Mouse (Mus musculus) embryonic facial prominence, embryonic 13.5 days (tissue): ENCODE measurements around the gene Galnt10. TPM values are rescaled to one million over a fixed set of nuclear protein-coding genes. Genes with fewer than 3 reads are reported as not detected.

Experiments
- ATAC-seq: fragments of 200-750 bp; cut with Nextera tagmentation; 2 replicates; pipeline ENCODE4 v1.8.0; 2017; ENCODE audit warnings: low read depth; ENCODE audit not compliant: insufficient number of reproducible peaks, insufficient read depth, low FRiP score, low TSS enrichment
- H3K27ac ChIP-seq: fragments of 300-500 bp; sonication (generic); 2 replicates; pipeline ENCODE4 v1.5.1; 2015; ENCODE audit warnings: moderate library complexity, mild to moderate bottlenecking, inconsistent platforms
- H3K27me3 ChIP-seq: fragments of 300-500 bp; sonication (generic); 2 replicates; pipeline ENCODE4 v1.6.1; 2015; ENCODE audit warnings: mild to moderate bottlenecking, inconsistent platforms
- H3K36me3 ChIP-seq: fragments of 300-500 bp; sonication (generic); 2 replicates; pipeline ENCODE4 v1.6.1; 2015; ENCODE audit warnings: mild to moderate bottlenecking, inconsistent platforms
- H3K4me1 ChIP-seq: fragments of 300-500 bp; sonication (generic); 2 replicates; pipeline ENCODE4 v1.6.1; 2015; ENCODE audit warnings: inconsistent platforms
- H3K4me2 ChIP-seq: fragments of 300-500 bp; sonication (generic); 2 replicates; pipeline ENCODE4 v1.6.1; 2015; ENCODE audit warnings: moderate library complexity, mild to moderate bottlenecking, inconsistent platforms
- H3K4me3 ChIP-seq: fragments of 300-500 bp; sonication (generic); 2 replicates; pipeline ENCODE4 v1.5.1; 2015; ENCODE audit warnings: mild to moderate bottlenecking, inconsistent platforms
- H3K9ac ChIP-seq: fragments of 300-500 bp; sonication (generic); 2 replicates; pipeline ENCODE4 v1.6.1; 2015; ENCODE audit warnings: mild to moderate bottlenecking, inconsistent platforms
- H3K9me3 ChIP-seq: fragments of 300-500 bp; sonication (generic); 2 replicates; pipeline ENCODE4 v1.6.1; 2016; ENCODE audit warnings: inconsistent platforms
- WGBS: fragments of 180-500 bp; shearing (Covaris S2); methylation state at CpG from one replicate; pipeline ENCODE4 v1.1.7; 2015; ENCODE audit warnings: mixed read lengths; 5-methylcytosine and 5-hydroxymethylcytosine counted together
- polyA plus RNA-seq: library from polyadenylated mRNA; unstranded; fragments of >200 nt; fragmentation: Nextera tagmentation; extraction: Ambion mirVana; gene quantifications from 2 replicates; pipeline ENCODE4 v1.2.1, GENCODE M21; 2015

Gene Galnt10
- polyA plus RNA-seq, 1 experiment from 2014 or later = 24.1 TPM

DNA sequence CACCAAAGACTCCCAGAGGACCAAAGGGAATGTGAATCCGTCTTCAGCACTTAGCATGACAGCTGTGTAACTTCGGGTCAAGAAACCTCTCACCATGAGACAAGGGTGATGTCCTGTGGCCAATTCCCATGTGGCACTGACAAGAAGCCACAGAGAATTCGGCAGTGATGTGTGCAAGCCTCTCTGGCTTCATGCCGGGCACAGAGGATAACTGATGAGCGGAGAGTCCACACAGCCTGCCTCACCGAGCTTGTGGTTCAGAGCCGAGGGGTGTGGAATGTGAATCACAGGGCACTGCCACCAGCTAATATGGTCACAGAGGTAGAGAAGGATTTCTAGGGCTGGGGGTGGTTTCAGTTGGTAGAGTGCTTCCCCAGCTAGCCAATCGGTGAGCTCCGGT, 113.4 kb downstream of the Galnt10 start:
- no peak overlapping the region for H3K27ac ChIP-seq
- no peak overlapping the region for H3K4me2 ChIP-seq
- no peak for ATAC-seq
- H3K4me3 ChIP-seq = no peak overlapping the region
- H3K4me1 ChIP-seq = peaks cover 5% of the 10 kb centered on the region
- H3K9me3 ChIP-seq = 0 out of 2 replicates have a peak, but pooled peaks cover 3% of the 10 kb centered on the region
- H3K27me3 ChIP-seq = no peaks in the 10 kb centered on the region
- H3K9ac ChIP-seq = no peak overlapping the region
- H3K36me3 ChIP-seq = peaks cover 8% of the 10 kb centered on the region
- WGBS = 78% methylated on average over 9 of the region's 9 CpGs

GRCm38 (mm10) chr11:57760509-57761058, 115.3 kb downstream of the Galnt10 start:
- Histone ChIP-seq H3K9me3 (0 out of 2 replicates have a peak, but pooled peaks cover 3% of the 10 kb centered on the region), H3K4me3 (no peak overlapping the region), H3K36me3 (peaks cover 12% of the 10 kb centered on the region), H3K9ac (no peak overlapping the region), H3K4me1 (peaks cover 5% of the 10 kb centered on the region), H3K27ac (no peak overlapping the region), H3K27me3 (no peaks in the 10 kb centered on the region), H3K4me2 (no peak overlapping the region)
- no peak for ATAC-seq
- 32% methylated on average over 14 of the region's 14 CpGs for WGBS

DNA sequence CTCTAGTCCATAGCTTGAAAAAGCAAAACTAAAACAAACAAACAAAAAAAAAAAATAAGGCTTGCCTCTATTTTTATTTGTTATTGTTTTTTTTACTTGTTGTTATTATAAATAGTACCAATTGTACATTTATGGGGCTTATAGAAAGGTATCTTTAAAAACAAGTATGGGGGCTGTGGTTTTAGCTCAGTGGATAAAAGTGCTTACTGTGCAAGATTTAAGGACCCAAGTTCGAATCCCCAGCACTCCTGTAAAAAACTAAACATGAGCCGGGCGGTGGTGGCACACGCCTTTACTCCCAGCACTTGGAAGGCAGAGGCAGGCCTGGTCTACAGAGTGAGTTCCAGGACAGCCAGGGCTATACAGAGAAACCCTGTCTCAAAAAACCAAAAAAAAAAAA, 116.1 kb downstream of the Galnt10 start:
- Histone ChIP-seq H3K36me3 (peaks cover 17% of the 10 kb centered on the region), H3K9ac (no peak overlapping the region)

DNA sequence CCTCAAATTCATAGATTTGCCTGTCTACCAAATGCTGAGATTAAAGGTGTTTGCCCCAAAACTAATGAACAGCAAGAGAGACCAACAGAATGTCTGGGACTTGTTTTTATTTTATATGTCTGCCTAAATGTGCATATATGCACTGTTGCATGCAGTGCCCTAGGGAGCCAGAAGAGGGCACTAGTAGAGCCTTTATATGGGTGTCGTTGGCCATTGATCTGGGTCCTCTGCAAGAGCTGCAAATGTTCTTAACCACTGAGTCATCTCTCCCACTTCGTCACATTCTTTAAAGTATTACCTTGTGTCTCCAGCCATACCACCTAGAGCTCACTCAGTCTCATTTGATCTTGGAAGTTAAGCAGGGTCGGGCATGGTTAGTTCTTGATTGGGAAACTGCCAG, 118.9 kb downstream of the Galnt10 start:
- Histone ChIP-seq H3K4me2 (no peak overlapping the region), H3K36me3 (peaks cover 22% of the 10 kb centered on the region), H3K9me3 (0 out of 2 replicates have a peak, but pooled peaks cover 3% of the 10 kb centered on the region), H3K9ac (no peak overlapping the region), H3K4me3 (no peak overlapping the region), H3K27ac (no peak overlapping the region), H3K4me1 (peaks cover 9% of the 10 kb centered on the region), H3K27me3 (no peaks in the 10 kb centered on the region)
- WGBS = 88% methylated on average over 3 of the region's 3 CpGs
- no peak for ATAC-seq

More for the DNA sequence above, 116.1 kb downstream of the Galnt10 start:
- no peak overlapping the region for H3K4me3 ChIP-seq
- WGBS = 94% methylated on average over 4 of the region's 4 CpGs
- H3K4me1 ChIP-seq = peaks cover 8% of the 10 kb centered on the region
- no peaks in the 10 kb centered on the region for H3K27me3 ChIP-seq
- no peak for ATAC-seq
- H3K9me3 ChIP-seq = 0 out of 2 replicates have a peak, but pooled peaks cover 3% of the 10 kb centered on the region
- H3K4me2 ChIP-seq = no peak overlapping the region
- no peak overlapping the region for H3K27ac ChIP-seq

- H3K27ac ChIP-seq = no peak overlapping the region
Measured at GRCm38 (mm10) chr11:57766617-57767016, 121.4 kb downstream of the Galnt10 start.

GRCm38 (mm10) chr11:57767171-57767570, 121.9 kb downstream of the Galnt10 start:
- H3K4me1 ChIP-seq = peaks cover 9% of the 10 kb centered on the region
- H3K4me3 ChIP-seq = no peak overlapping the region
- WGBS = 68% methylated on average over 6 of the region's 6 CpGs
- H3K9ac ChIP-seq = no peak overlapping the region
- peaks cover 48% of the 10 kb centered on the region for H3K36me3 ChIP-seq
- no peak for ATAC-seq
- no peaks in the 10 kb centered on the region for H3K27me3 ChIP-seq
- H3K4me2 ChIP-seq = no peak overlapping the region
- H3K27ac ChIP-seq = no peak overlapping the region
- 0 out of 2 replicates have a peak, but pooled peaks cover 3% of the 10 kb centered on the region for H3K9me3 ChIP-seq

More at GRCm38 (mm10) chr11:57766617-57767016, 121.4 kb downstream of the Galnt10 start:
- no peaks in the 10 kb centered on the region for H3K27me3 ChIP-seq
- H3K4me2 ChIP-seq = no peak overlapping the region
- ATAC-seq = 0 out of 2 replicates have a peak, but pooled peaks have one; percentile 8
- 35% methylated on average over 12 of the region's 12 CpGs for WGBS
- H3K4me1 ChIP-seq = peaks cover 9% of the 10 kb centered on the region
- H3K36me3 ChIP-seq = peaks cover 44% of the 10 kb centered on the region
- H3K9me3 ChIP-seq = 0 out of 2 replicates have a peak, but pooled peaks cover 3% of the 10 kb centered on the region
- no peak overlapping the region for H3K4me3 ChIP-seq
- no peak overlapping the region for H3K9ac ChIP-seq

DNA sequence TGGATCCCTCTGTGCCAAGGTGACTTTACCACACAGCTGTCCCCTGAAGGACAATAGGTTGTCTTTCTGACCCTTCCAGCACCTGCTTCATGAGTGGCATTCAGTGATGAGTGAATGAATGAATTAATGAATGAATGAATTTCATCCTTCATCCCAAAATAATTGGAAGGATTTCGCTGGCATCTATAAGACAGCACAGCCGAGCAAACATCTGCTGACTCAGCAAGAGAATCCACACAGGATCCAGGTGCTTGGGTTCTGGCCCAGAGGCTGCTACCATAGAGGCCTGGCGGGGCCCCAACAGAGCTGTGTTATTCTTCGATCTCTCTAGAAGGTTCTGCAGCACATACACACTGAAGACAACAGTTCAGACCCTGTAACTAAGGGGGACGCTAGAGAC, 125.5 kb downstream of the Galnt10 start:
- no peak overlapping the region for H3K27ac ChIP-seq
- H3K9me3 ChIP-seq = no peaks in the 10 kb centered on the region
- H3K4me1 ChIP-seq = peaks cover 24% of the 10 kb centered on the region
- WGBS = 88% methylated on average over 5 of the region's 5 CpGs
- no peak overlapping the region for H3K4me2 ChIP-seq
- ATAC-seq = no peak
- H3K4me3 ChIP-seq = no peak overlapping the region
- H3K27me3 ChIP-seq = no peaks in the 10 kb centered on the region
- peaks cover 43% of the 10 kb centered on the region for H3K36me3 ChIP-seq
- H3K9ac ChIP-seq = no peak overlapping the region

GRCm38 (mm10) chr11:57771676-57772075, 126.4 kb downstream of the Galnt10 start:
- no peaks in the 10 kb centered on the region for H3K27me3 ChIP-seq
- WGBS = 88% methylated on average over 8 of the region's 8 CpGs
- no peak overlapping the region for H3K27ac ChIP-seq
- peaks cover 17% of the 10 kb centered on the region for H3K4me1 ChIP-seq
- H3K9me3 ChIP-seq = no peaks in the 10 kb centered on the region
- H3K36me3 ChIP-seq = peaks cover 40% of the 10 kb centered on the region
- H3K4me3 ChIP-seq = no peak overlapping the region
- no peak overlapping the region for H3K9ac ChIP-seq
- no peak for ATAC-seq
- no peak overlapping the region for H3K4me2 ChIP-seq

- Histone ChIP-seq H3K27ac (no peak overlapping the region), H3K4me2 (no peak overlapping the region), H3K36me3 (peaks cover 34% of the 10 kb centered on the region), H3K9ac (0 out of 2 replicates have a peak overlapping the region, but pooled peaks have one; percentile 3), H3K27me3 (no peaks in the 10 kb centered on the region), H3K4me3 (no peak overlapping the region), H3K4me1 (peaks cover 18% of the 10 kb centered on the region), H3K9me3 (no peaks in the 10 kb centered on the region)
- ATAC-seq = no peak
- WGBS = 18% methylated on average over 13 of the region's 13 CpGs
Measured at GRCm38 (mm10) chr11:57773479-57773878, 128.2 kb downstream of the Galnt10 start.

DNA sequence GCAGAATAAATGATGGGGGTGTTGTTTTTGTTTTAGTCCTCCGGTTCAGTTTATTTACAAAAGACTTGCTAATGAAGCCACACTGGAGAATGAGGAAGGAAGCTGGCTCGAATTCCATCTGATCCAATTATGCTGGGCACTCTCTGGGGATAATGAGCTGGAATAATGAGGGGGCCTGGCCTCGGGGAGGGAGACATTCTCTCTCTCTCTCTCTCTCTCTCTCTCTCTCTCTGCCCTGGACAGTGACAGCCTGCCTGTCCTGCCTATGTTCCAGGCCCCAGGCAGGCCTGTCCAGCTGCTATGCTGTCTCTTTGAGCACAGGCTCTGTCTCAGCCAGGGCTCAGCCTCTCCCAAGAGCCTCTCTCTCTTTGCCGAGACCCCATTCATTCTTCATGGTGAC, 128.7 kb downstream of the Galnt10 start:
- no peak for ATAC-seq
- Histone ChIP-seq H3K27ac (no peak overlapping the region), H3K9me3 (no peaks in the 10 kb centered on the region), H3K27me3 (no peaks in the 10 kb centered on the region), H3K4me3 (no peak overlapping the region), H3K36me3 (peaks cover 34% of the 10 kb centered on the region), H3K9ac (no peak overlapping the region), H3K4me1 (peaks cover 22% of the 10 kb centered on the region), H3K4me2 (no peak overlapping the region)
- WGBS = 8% methylated on average over 4 of the region's 4 CpGs

GRCm38 (mm10) chr11:57775868-57776267, 130.6 kb downstream of the Galnt10 start:
- H3K4me3 ChIP-seq = no peak overlapping the region
- H3K9ac ChIP-seq = no peak overlapping the region
- H3K36me3 ChIP-seq = peaks cover 19% of the 10 kb centered on the region
- peaks cover 22% of the 10 kb centered on the region for H3K4me1 ChIP-seq
- H3K9me3 ChIP-seq = no peaks in the 10 kb centered on the region
- no peak for ATAC-seq
- H3K27me3 ChIP-seq = no peaks in the 10 kb centered on the region
- no peak overlapping the region for H3K4me2 ChIP-seq
- H3K27ac ChIP-seq = no peak overlapping the region
- 71% methylated on average over 6 of the region's 6 CpGs for WGBS

- H3K4me3 ChIP-seq = no peak overlapping the region
- no peak overlapping the region for H3K27ac ChIP-seq
- H3K9me3 ChIP-seq = no peaks in the 10 kb centered on the region
- WGBS = 94% methylated on average over 3 of the region's 3 CpGs
- peaks cover 22% of the 10 kb centered on the region for H3K4me1 ChIP-seq
- H3K36me3 ChIP-seq = peaks cover 20% of the 10 kb centered on the region
- H3K4me2 ChIP-seq = no peak overlapping the region
- H3K27me3 ChIP-seq = no peaks in the 10 kb centered on the region
- H3K9ac ChIP-seq = no peak overlapping the region
- ATAC-seq = no peak
Measured at GRCm38 (mm10) chr11:57776546-57776945, 131.3 kb downstream of the Galnt10 start.
